32 mouse cellular contexts compared by ENCODE assay signal in the genomic region with DNA sequence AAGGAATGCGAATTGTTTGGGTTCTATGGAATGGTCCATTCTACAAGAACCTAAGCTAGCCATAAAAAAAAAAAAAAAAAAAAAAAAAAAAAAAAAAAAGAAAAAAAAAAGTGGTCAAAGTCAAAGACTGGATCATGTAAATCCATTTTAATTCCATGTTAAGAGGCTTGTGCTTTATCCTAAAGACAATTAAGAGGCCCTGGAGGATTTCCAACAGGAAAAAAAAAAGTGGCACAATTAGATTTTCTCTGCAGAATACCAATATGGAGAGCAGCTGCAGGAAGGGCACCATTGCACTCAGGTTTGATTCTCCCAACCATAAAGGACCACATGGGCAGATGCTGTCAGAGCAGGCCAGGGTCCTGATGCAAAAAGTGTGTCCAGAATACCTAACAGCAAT. TPM values are rescaled to one million over a fixed set of nuclear protein-coding genes. Genes with fewer than 3 reads are reported as not detected.
A peak's percentile ranks its signal among the peaks of the same experiment; 100 is the strongest.
DNase-seq lines count a peak whose midpoint lies in the region; ATAC-seq and TF ChIP-seq lines count a peak whose summit lies in the region.
"Had no signal": no experiment of that assay in that cellular context is flagged by ENCODE, and none has a peak within 500 bp of the region (broad histone marks: within the 10 kb centered on the region; RNA-seq: fewer than 3 reads in every experiment).

No protein-coding gene starts in this region.

- no peak for ATAC-seq in midbrain, embryonic 14.5 days (ENCODE audit: low FRiP score, low TSS enrichment)
- ATAC-seq in midbrain, embryonic 15.5 days (replicated peaks): no peak
- ATAC-seq: CD4-positive, CD25-positive, alpha-beta regulatory T cell, adult 4 months; Patski had no signal

- no peaks in the 10 kb centered on the region for H3K4me1 ChIP-seq in midbrain, embryonic 14.5 days (ENCODE audit: control insufficient read depth, insufficient read depth, low read length)
- no peaks in the 10 kb centered on the region for H3K4me1 ChIP-seq in midbrain, embryonic 15.5 days
- H3K4me1 ChIP-seq: embryonic facial prominence, embryonic 10.5 days; embryonic facial prominence, embryonic 13.5 days; forebrain, embryonic 12.5 days; hindbrain, embryonic 12.5 days; hindbrain, embryonic 15.5 days had no signal

- H3K4me2 ChIP-seq in midbrain, embryonic 14.5 days (ENCODE audit: low read length): no peak overlapping the region
- H3K4me2 ChIP-seq in midbrain, embryonic 15.5 days: no peak overlapping the region
- H3K4me2 ChIP-seq: embryonic facial prominence, embryonic 13.5 days; forebrain, embryonic 12.5 days; heart, embryonic 11.5 days; hindbrain, embryonic 12.5 days; hindbrain, embryonic 15.5 days had no signal

- H3K4me3 ChIP-seq in midbrain, embryonic 14.5 days (replicated peaks; ENCODE audit: low read depth, low read length): no peak overlapping the region
- H3K4me3 ChIP-seq in midbrain, embryonic 15.5 days: no peak overlapping the region
- H3K4me3 ChIP-seq: embryonic facial prominence, embryonic 10.5 days; embryonic facial prominence, embryonic 13.5 days; erythroblast, embryonic 14.5 days; forebrain, embryonic 12.5 days; gastrocnemius, adult 2 months; heart, adult 2 months; hindbrain, embryonic 12.5 days; hindbrain, embryonic 15.5 days had no signal

- H3K27ac ChIP-seq in midbrain, embryonic 14.5 days (replicated peaks; ENCODE audit: low read depth, low read length): no peak overlapping the region
- H3K27ac ChIP-seq in midbrain, embryonic 15.5 days: no peak overlapping the region
- H3K27ac ChIP-seq: embryonic facial prominence, embryonic 10.5 days; embryonic facial prominence, embryonic 13.5 days; forebrain, embryonic 12.5 days; gastrocnemius, adult 2 months; heart, adult 2 months; hindbrain, embryonic 12.5 days; hindbrain, embryonic 15.5 days had no signal

- H3K27me3 ChIP-seq in midbrain, embryonic 14.5 days (ENCODE audit: control insufficient read depth, insufficient read depth, low read length): no peaks in the 10 kb centered on the region
- no peaks in the 10 kb centered on the region for H3K27me3 ChIP-seq in midbrain, embryonic 15.5 days (replicated peaks)
- H3K27me3 ChIP-seq: embryonic facial prominence, embryonic 13.5 days; forebrain, embryonic 12.5 days; hindbrain, embryonic 12.5 days; hindbrain, embryonic 15.5 days had no signal

- H3K36me3 ChIP-seq in midbrain, embryonic 14.5 days (ENCODE audit: control insufficient read depth, insufficient read depth, low read length): no peaks in the 10 kb centered on the region
- H3K36me3 ChIP-seq in midbrain, embryonic 15.5 days (replicated peaks): no peaks in the 10 kb centered on the region
- H3K36me3 ChIP-seq: embryonic facial prominence, embryonic 10.5 days; embryonic facial prominence, embryonic 13.5 days; forebrain, embryonic 12.5 days; hindbrain, embryonic 12.5 days; hindbrain, embryonic 15.5 days had no signal

- intact Hi-C loops in gastrocnemius, postnatal 36 days (cut with DNase I): no loop called here

- no peak for TF ChIP-seq CTCF in brain, embryonic 14.5 days (IDR thresholded peaks at IDR 0.05; ENCODE audit: borderline replicate concordance, extremely low read depth, insufficient read depth, insufficient read length)

- no peak for TF ChIP-seq POLR2A in brain, embryonic 14.5 days (IDR thresholded peaks at IDR 0.05; ENCODE audit: borderline replicate concordance, extremely low read depth, insufficient read depth, insufficient read length, poor library complexity, severe bottlenecking)

- H3K9ac ChIP-seq in midbrain, embryonic 14.5 days (replicated peaks; ENCODE audit: low read length): no peak overlapping the region
- H3K9ac ChIP-seq in midbrain, embryonic 15.5 days: no peak overlapping the region
- H3K9ac ChIP-seq: embryonic facial prominence, embryonic 13.5 days; forebrain, embryonic 12.5 days; hindbrain, embryonic 12.5 days; hindbrain, embryonic 15.5 days had no signal

- peak; percentile 28 for DNase-seq in midbrain, embryonic 14.5 days
- peak; percentile 47 for DNase-seq in brain, embryonic 14.5 days (ENCODE audit: low read depth)
- peak; percentile 52 for DNase-seq in retina, postnatal 7 days (ENCODE audit: low read depth, low spot score)
- no peak for DNase-seq in embryo, embryonic 10 days (ENCODE audit: low spot score)
- no peak for DNase-seq in gastrocnemius, postnatal 36 days
- DNase-seq: adrenal gland, postnatal 10 days; adrenal gland, postnatal 36 days; cerebellum, adult 11 months; cerebellum, adult 2 months; cerebellum, adult 9-11 months; cerebellum, postnatal 25 days; embryo, embryonic 11 days; gastrocnemius, adult 2 months; gastrocnemius, postnatal 14 days; heart, adult 2 months had no signal

- WGBS in midbrain, embryonic 14.5 days: 84% methylated on average over 1 of the region's 1 CpGs
- WGBS in midbrain, embryonic 15.5 days: 91% methylated on average over 1 of the region's 1 CpGs

- H3K9me3 ChIP-seq in midbrain, embryonic 14.5 days (ENCODE audit: control insufficient read depth, low read length): no peaks in the 10 kb centered on the region
- no peaks in the 10 kb centered on the region for H3K9me3 ChIP-seq in midbrain, embryonic 15.5 days
- H3K9me3 ChIP-seq: embryonic facial prominence, embryonic 10.5 days; embryonic facial prominence, embryonic 13.5 days; forebrain, embryonic 12.5 days; hindbrain, embryonic 12.5 days; hindbrain, embryonic 15.5 days had no signal

RNA-seq across cellular contexts. Expression of gene Samd3, which starts 51.9 kb away (rescaled TPM):
- polyA plus RNA-seq in midbrain, embryonic 14.5 days (2014; fragmentation: Nextera tagmentation; extraction: Ambion mirVana): 0.59 and 0.74 TPM in 2 replicates
- 1.4 and 7.2 TPM in 2 replicates for polyA plus RNA-seq in midbrain, embryonic 15.5 days (2015; fragmentation: Nextera tagmentation; extraction: Ambion mirVana)
- 4.1 and 5.1 TPM in 2 replicates for polyA plus RNA-seq in brain, embryonic 14.5 days (2012; rRNA removed)
- total RNA-seq in gastrocnemius, postnatal 36 days (2021): not detected
- total RNA-seq: adrenal gland, postnatal 10 days; adrenal gland, postnatal 36 days; common myeloid progenitor, adult 5-6 weeks; gastrocnemius, adult 2 months; gastrocnemius, postnatal 14 days; granulocyte monocyte progenitor cell, adult 5-6 weeks; heart, adult 2 months; heart, postnatal 25 days had no signal
- polyA plus RNA-seq: C2C12; erythroblast, embryonic 14.5 days; heart, embryonic 11.5 days; heart, embryonic 14.5 days; heart, postnatal 0 days; intestine, embryonic 14.5 days; Patski had no signal

Comparison
In these comparisons a context has a peak if more than half of its experiments do, and no peak if none do; other contexts are left out.
1. DNase-seq: peak in midbrain, embryonic 14.5 days (single experiment), brain, embryonic 14.5 days (single experiment) and retina, postnatal 7 days (single experiment); none in embryo, embryonic 10 days (single experiment) and gastrocnemius, postnatal 36 days (0 of 2).